Mouse (Mus musculus) cerebellum, adult 11 months (tissue): ENCODE data around the gene Atp2c2.

ENCODE experiments used
- DNase-seq: peaks from one replicate; pipeline ENCODE4 v3.0.0; 2022

Atp2c2 gene

GRCm38 (mm10) chr8:119707146-119707545, 7.3 kb downstream of the Atp2c2 start:
- no peak for DNase-seq

GRCm38 (mm10) chr8:119708471-119708870, 8.7 kb downstream of the Atp2c2 start:
- DNase-seq: no peak

- no peak for DNase-seq
Measured at GRCm38 (mm10) chr8:119708878-119709702, 9.3 kb downstream of the Atp2c2 start.

GRCm38 (mm10) chr8:119709703-119710093, 9.9 kb downstream of the Atp2c2 start:
- no peak for DNase-seq

GRCm38 (mm10) chr8:119712226-119712625, 12.4 kb downstream of the Atp2c2 start:
- no peak for DNase-seq

- DNase-seq: no peak
Measured at GRCm38 (mm10) chr8:119713421-119713820, 13.6 kb downstream of the Atp2c2 start.

GRCm38 (mm10) chr8:119715221-119715620, 15.4 kb downstream of the Atp2c2 start:
- DNase-seq: no peak

GRCm38 (mm10) chr8:119716730-119717299, 17.0 kb downstream of the Atp2c2 start:
- no peak for DNase-seq

GRCm38 (mm10) chr8:119717765-119718164, 18.0 kb downstream of the Atp2c2 start:
- DNase-seq: no peak

GRCm38 (mm10) chr8:119719011-119719501, 19.2 kb downstream of the Atp2c2 start:
- DNase-seq: no peak

GRCm38 (mm10) chr8:119722348-119722747, 22.5 kb downstream of the Atp2c2 start:
- no peak for DNase-seq

GRCm38 (mm10) chr8:119723676-119724075, 23.9 kb downstream of the Atp2c2 start:
- DNase-seq: no peak

- DNase-seq: no peak
Measured at GRCm38 (mm10) chr8:119724596-119724995, 24.8 kb downstream of the Atp2c2 start.

- no peak for DNase-seq
Measured at GRCm38 (mm10) chr8:119727093-119727492, 27.3 kb downstream of the Atp2c2 start.

GRCm38 (mm10) chr8:119728351-119728895, 28.6 kb downstream of the Atp2c2 start:
- no peak for DNase-seq

- DNase-seq: no peak
Measured at GRCm38 (mm10) chr8:119732072-119732471, 32.3 kb downstream of the Atp2c2 start.

GRCm38 (mm10) chr8:119736348-119736917, 36.6 kb downstream of the Atp2c2 start:
- no peak for DNase-seq

GRCm38 (mm10) chr8:119737093-119737900, 37.5 kb downstream of the Atp2c2 start:
- DNase-seq: no peak

- DNase-seq: no peak
Measured at GRCm38 (mm10) chr8:119738129-119738907, 38.5 kb downstream of the Atp2c2 start.

- no peak for DNase-seq
Measured at GRCm38 (mm10) chr8:119740634-119741033, 40.8 kb downstream of the Atp2c2 start.

GRCm38 (mm10) chr8:119742409-119742808, 42.6 kb downstream of the Atp2c2 start:
- no peak for DNase-seq
